Mouse (Mus musculus) B cell, adult 62 days (primary cell): ENCODE data around the gene Gm12886. TPM values are rescaled to one million over a fixed set of nuclear protein-coding genes. Genes with fewer than 3 reads are reported as not detected.

Experiments used
- total RNA-seq: library from RNA; stranded (reverse); gene quantifications from 4 replicates; pipeline ENCODE4 v1.2.4, GENCODE M21; 2023

Gene Gm12886
- not detected in 4 replicates for total RNA-seq

DNA sequence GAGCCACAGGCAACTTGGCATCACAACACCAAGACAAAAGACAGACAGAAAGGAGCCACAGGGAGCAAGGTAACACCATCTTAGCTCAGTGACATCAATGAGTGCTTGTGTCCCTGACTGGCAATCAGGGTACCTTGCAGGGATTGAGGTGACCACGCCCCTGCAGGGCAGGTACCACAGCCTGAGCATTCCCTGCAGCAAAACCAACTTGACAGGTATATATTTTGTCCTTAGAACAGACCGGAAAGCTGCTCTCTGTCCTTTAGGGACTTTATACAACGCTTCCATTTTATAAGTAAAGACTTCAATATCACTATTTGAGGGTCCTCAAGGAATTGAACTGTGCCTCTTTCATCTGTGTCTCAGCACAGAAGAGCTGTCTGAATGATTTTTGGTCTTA, at the start of gene Gm12886:
Gm12886 (minus strand) TSS at position 101 of the 400 bp plus-strand sequence.

Other genes with a start within 250 kb of the Gm12886 start
- gene Rlf, start 208.0 kb downstream of the Gm12886 start, total RNA-seq = 72.0 to 78.2 TPM (median 77.2 TPM) in 4 replicates
- not detected in 4 replicates for gene Gm12888, start 98.2 kb downstream of the Gm12886 start, total RNA-seq
- gene Gm12887, start 199.0 kb upstream of the Gm12886 start, total RNA-seq = not detected in 4 replicates